Mouse (Mus musculus) heart, embryonic 10.5 days (tissue): ENCODE measurements around the gene Fbxo48. TPM values are rescaled to one million over a fixed set of nuclear protein-coding genes. Genes with fewer than 3 reads are reported as not detected.

Source experiments
- DNase-seq: peaks from one replicate; pipeline ENCODE4 v3.0.0-alpha.2; 2017; ENCODE audit warnings: low spot score
- H3K27ac ChIP-seq: fragments of 300-500 bp; sonication (generic); 2 replicates; pipeline ENCODE4 v1.5.1; 2016; ENCODE audit warnings: mild to moderate bottlenecking
- H3K27me3 ChIP-seq: fragments of 300-500 bp; sonication (generic); 2 replicates; pipeline ENCODE4 v1.6.1; 2016; ENCODE audit warnings: mild to moderate bottlenecking; ENCODE audit not compliant: poor library complexity, insufficient read depth, severe bottlenecking
- H3K36me3 ChIP-seq: fragments of 300-500 bp; sonication (generic); 2 replicates; pipeline ENCODE4 v1.6.1; 2016; ENCODE audit warnings: mild to moderate bottlenecking, moderate library complexity
- H3K4me1 ChIP-seq: fragments of 300-500 bp; sonication (generic); 2 replicates; pipeline ENCODE4 v1.6.1; 2016; ENCODE audit warnings: mild to moderate bottlenecking
- H3K4me3 ChIP-seq: fragments of 300-500 bp; sonication (generic); 2 replicates; pipeline ENCODE4 v1.5.1; 2016; ENCODE audit warnings: mild to moderate bottlenecking, moderate library complexity
- H3K9me3 ChIP-seq: fragments of 300-500 bp; sonication (generic); 2 replicates; pipeline ENCODE4 v1.6.1; 2016; ENCODE audit warnings: mild to moderate bottlenecking, moderate library complexity
- WGBS: fragments of 180-500 bp; shearing (Covaris S2); methylation state at CpG from one replicate; pipeline ENCODE4 v1.1.7; 2016; 5-methylcytosine and 5-hydroxymethylcytosine counted together
- polyA plus RNA-seq: library from polyadenylated mRNA; unstranded; fragments of >200 nt; fragmentation: Nextera tagmentation; extraction: Ambion mirVana; gene quantifications from 2 replicates; pipeline ENCODE4 v1.2.1, GENCODE M21; 2016

The Fbxo48 gene
- polyA plus RNA-seq, 1 experiment from 2014 or later = 1.7 TPM

DNA sequence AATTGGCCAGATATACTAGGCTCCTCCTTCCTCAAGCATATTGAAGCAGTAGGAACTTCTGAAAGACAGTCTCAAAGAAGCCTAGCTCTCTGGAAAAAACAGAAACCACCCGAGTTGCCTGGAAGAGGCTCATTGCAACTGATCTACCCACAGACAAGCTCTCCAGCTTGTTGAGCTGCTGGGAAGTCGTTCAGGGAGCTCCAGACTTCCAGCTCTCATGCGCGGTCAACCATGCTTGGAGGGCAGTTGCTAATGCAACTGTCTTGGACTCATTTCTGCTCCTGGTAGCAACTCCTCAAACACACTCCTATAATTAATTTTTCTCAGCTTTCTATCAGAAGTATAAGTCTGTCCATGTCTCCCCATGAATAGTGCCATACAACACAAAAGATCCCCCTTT lies 8.2 kb upstream of the Fbxo48 start:
- Histone ChIP-seq H3K4me3 (no peak overlapping the region), H3K27me3 (no peaks in the 10 kb centered on the region), H3K9me3 (no peaks in the 10 kb centered on the region), H3K4me1 (no peaks in the 10 kb centered on the region), H3K36me3 (no peaks in the 10 kb centered on the region), H3K27ac (no peak overlapping the region)
- no peak for DNase-seq
- 81% methylated on average over 4 of the region's 4 CpGs for WGBS

DNA sequence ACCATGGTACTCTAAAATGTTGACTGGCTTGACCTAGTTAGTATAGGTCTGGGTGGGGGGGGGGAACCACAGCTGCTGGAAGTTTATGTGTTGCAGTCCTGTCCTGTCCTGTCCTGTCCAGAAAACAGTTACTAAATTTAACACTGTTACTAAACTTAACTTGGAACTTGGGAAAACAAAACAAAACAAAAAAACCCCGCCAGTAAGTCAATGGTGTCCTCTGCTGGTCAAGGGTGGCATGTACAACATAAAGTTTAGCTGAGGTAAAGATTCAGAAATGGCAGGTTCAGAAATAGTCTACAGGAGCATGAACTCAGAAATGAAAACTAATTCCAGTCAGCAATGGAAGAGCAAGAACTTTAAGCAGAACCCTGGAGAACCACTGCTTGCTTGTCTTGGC lies 2.4 kb upstream of the Fbxo48 start:
- peaks cover 14% of the 10 kb centered on the region for H3K4me1 ChIP-seq
- no peaks in the 10 kb centered on the region for H3K36me3 ChIP-seq
- H3K27me3 ChIP-seq = no peaks in the 10 kb centered on the region
- WGBS = 20% methylated on average over 1 of the region's 1 CpGs
- DNase-seq = no peak
- no peak overlapping the region for H3K27ac ChIP-seq
- no peak overlapping the region for H3K4me3 ChIP-seq
- no peaks in the 10 kb centered on the region for H3K9me3 ChIP-seq

DNA sequence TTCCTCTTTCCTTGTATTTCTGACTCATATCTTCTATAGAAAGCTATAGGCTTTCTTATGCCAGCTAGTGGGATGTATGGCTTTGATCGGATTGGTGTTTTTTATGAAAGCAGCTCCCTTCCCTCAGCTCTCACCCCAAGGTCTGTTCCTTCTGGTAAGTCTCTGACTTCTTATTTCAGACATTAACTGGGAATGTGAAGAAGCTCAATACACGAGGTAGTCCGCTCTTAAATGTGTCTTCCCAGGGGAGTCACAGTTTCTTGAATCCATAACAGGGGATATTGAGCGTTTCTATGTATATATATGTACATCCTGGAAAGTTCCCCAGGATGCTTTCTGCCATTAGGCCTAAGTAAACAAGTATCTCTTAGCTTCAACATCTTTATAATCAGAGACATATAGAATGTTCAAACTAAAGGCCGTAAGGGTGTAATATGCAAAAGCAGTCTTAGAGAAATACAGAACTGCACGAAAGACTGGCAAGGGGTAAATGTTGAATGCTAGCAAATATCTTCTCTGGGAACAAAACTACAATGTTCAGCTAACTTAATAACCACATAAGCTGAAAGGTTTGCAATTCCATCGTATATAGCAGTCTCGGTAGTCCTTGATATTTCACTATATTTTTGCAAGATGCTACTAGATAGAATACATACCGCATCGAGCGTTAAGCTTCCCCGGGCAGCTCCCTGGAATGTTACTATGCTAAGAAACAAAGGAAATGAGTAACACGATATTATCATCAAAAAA lies 774 bp upstream of the Fbxo48 start:
- no peak for DNase-seq
- Histone ChIP-seq H3K27me3 (no peaks in the 10 kb centered on the region), H3K36me3 (no peaks in the 10 kb centered on the region), H3K4me3 (peak overlapping the region; percentile 74), H3K4me1 (peaks cover 14% of the 10 kb centered on the region), H3K9me3 (no peaks in the 10 kb centered on the region), H3K27ac (peak overlapping the region; percentile 88)
- 46% methylated on average over 13 of the region's 13 CpGs for WGBS

DNA sequence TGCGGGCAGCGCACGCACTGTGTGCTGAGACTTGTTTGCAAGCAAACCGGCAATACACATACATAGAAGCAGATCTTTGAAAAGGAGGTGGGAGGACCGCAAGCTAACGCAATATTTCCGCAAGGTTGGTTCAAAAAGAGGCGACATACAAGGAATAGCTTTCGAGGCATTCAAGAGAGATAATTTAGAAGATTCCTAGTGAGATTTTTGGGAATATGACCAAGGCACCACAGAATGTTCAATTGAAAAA lies 511 bp downstream of the Fbxo48 start:
- no peak for DNase-seq
- H3K9me3 ChIP-seq = no peaks in the 10 kb centered on the region
- no peaks in the 10 kb centered on the region for H3K27me3 ChIP-seq
- 5% methylated on average over 9 of the region's 9 CpGs for WGBS
- H3K36me3 ChIP-seq = no peaks in the 10 kb centered on the region
- peak overlapping the region; percentile 88 for H3K27ac ChIP-seq
- peak overlapping the region; percentile 74 for H3K4me3 ChIP-seq
- peaks cover 14% of the 10 kb centered on the region for H3K4me1 ChIP-seq

DNA sequence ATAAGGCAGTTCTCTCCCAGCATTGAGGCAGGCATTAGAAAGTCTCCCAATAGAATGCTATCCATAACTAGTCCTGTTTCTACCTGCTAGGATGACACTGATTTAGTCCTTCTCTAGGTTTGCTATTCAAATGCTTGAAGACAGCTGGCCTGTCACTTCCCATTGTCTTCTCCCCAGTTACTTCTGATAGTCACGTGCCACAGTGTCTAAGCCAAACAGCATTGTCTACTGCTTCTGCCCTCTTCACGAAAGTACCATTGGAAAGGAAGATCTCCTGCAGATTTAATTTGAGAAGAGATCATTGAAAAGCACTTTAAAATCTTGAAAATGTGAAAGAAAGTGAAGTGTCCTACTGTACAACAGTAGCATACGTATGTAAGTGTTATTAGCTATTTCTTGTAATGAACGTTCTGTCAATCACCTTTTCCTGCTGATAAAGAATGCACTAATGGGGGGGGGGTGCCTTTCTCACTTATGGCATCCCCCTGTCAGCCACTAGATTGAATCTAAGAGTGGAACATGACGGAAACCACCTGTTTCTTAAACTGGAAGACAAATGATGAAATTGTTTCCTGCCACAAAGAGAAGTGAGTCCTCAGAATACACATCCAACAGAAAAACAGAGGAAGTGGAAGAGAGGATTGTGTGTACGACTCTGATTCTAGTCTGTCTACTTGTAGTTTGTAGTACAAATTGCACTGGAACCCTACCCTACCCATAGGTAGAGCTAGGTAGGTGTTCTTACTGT lies 5.1 kb downstream of the Fbxo48 start:
- Histone ChIP-seq H3K4me1 (peaks cover 9% of the 10 kb centered on the region), H3K4me3 (no peak overlapping the region), H3K36me3 (no peaks in the 10 kb centered on the region), H3K27me3 (no peaks in the 10 kb centered on the region), H3K27ac (no peak overlapping the region), H3K9me3 (no peaks in the 10 kb centered on the region)
- DNase-seq = no peak
- 85% methylated on average over 6 of the region's 6 CpGs for WGBS

DNA sequence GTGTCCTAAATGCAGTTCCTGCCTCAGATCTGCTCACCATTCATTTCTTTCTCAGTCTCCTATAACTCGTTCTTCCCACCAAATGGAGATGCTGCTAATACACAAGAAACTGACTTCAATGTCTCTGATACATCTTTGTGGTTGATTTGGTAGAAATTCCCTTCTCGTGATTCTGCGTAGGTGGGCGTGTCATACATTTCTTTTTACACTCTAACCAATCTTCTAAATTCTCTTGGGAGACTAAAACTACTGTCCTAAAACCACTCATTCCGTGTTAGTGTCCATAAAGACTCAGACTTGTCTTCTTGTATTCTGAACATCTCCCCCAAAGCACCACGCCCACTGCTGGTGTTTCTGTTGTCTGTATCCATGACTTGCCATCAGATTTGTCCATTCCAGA lies 5.9 kb downstream of the Fbxo48 start:
- Histone ChIP-seq H3K4me3 (no peak overlapping the region), H3K9me3 (no peaks in the 10 kb centered on the region), H3K27ac (no peak overlapping the region), H3K4me1 (peaks cover 4% of the 10 kb centered on the region; the same call in 1 of the 2 replicates), H3K36me3 (no peaks in the 10 kb centered on the region), H3K27me3 (no peaks in the 10 kb centered on the region)
- DNase-seq = no peak
- 85% methylated on average over 6 of the region's 6 CpGs for WGBS

DNA sequence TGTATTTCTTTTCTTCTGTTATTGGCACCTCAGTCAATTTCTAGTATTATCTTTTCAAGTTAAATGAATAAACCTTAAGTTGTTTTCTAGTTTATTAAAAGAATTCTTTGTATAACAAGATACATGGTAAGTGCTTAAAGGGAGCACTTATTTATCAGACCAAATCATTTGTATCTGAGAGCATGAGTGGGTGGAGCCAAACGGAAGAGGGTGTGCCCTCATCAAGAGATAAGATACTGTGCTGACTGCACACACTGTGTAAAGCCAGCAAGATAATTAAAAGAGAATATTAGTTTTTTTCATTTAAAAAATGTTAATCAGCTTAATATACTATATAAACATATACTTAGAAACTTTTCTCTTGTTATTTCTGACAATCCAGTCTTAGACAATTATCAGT lies 7.3 kb downstream of the Fbxo48 start:
- Histone ChIP-seq H3K9me3 (no peaks in the 10 kb centered on the region), H3K4me1 (no peaks in the 10 kb centered on the region), H3K27me3 (no peaks in the 10 kb centered on the region), H3K4me3 (no peak overlapping the region), H3K27ac (no peak overlapping the region), H3K36me3 (no peaks in the 10 kb centered on the region)
- DNase-seq = no peak
- WGBS = 65% methylated on average over 1 of the region's 1 CpGs

DNA sequence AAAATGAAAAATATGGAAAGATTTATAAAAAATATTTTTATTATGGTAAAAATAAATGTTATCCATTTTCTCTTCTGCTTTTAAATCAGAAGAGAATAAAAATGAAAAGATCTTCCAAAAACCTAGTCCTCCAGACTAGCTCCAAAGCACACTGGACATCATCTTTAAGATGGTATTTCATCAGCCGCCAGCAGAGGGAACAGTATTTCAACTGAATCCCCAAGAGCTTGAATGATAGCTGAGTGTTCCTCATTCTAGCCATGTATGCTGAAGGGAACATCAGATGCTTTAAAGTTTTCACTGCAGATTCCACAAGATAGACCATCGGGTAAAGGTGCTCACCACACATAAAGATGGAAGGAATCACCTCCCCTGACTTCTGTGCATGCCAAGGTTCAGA lies 16.6 kb downstream of the Fbxo48 start:
- H3K36me3 ChIP-seq = no peaks in the 10 kb centered on the region
- H3K9me3 ChIP-seq = no peaks in the 10 kb centered on the region
- WGBS = 32% methylated on average over 2 of the region's 2 CpGs
- no peaks in the 10 kb centered on the region for H3K27me3 ChIP-seq
- H3K4me3 ChIP-seq = no peak overlapping the region
- no peaks in the 10 kb centered on the region for H3K4me1 ChIP-seq
- no peak overlapping the region for H3K27ac ChIP-seq
- no peak for DNase-seq

DNA sequence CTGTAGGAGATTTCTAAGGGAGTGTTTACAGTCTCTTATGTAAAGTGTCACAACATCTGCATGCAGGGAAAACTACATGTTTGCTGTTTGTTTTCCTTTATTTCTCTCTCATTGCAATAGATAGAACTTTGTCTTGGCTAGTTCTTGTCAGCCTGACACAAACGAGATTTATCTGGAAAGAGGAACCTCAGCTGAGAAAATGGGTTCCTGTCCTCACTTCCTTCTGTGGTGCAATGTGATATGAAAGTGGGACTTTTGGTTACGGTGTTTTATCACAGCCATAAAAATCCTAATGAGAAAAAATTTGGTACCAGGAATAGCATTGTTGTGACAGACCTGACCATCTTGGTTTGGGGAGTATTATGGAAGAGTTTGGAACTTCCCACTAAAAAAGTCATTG lies 18.5 kb downstream of the Fbxo48 start:
- H3K36me3 ChIP-seq = no peaks in the 10 kb centered on the region
- no peak overlapping the region for H3K4me3 ChIP-seq
- H3K27ac ChIP-seq = no peak overlapping the region
- no peak for DNase-seq
- no peaks in the 10 kb centered on the region for H3K4me1 ChIP-seq
- H3K27me3 ChIP-seq = no peaks in the 10 kb centered on the region
- H3K9me3 ChIP-seq = no peaks in the 10 kb centered on the region
- 47% methylated on average over 2 of the region's 2 CpGs for WGBS

DNA sequence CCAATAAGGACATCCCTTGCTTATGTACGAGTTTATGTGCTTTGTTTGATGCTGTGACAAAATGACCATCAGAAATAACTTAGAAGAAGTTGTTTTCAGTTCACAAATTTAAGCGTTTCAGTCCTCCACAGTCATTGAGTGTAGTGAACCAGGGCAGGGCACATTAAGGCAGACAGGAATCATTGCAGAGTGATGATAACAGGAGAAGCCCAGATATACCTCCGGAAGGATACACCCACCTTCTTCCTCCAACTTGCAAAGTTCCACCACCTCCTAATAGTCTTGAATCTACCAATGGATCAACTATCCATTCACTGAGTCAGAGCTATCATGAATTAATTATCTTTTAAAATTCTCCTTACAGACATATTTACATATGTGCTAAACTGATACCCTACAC lies 20.9 kb downstream of the Fbxo48 start:
- WGBS = 73% methylated on average over 3 of the region's 3 CpGs
- Histone ChIP-seq H3K36me3 (no peaks in the 10 kb centered on the region), H3K27ac (no peak overlapping the region), H3K27me3 (no peaks in the 10 kb centered on the region), H3K4me3 (no peak overlapping the region), H3K9me3 (no peaks in the 10 kb centered on the region), H3K4me1 (peaks cover 2% of the 10 kb centered on the region; the same call in 1 of the 2 replicates)
- no peak for DNase-seq

DNA sequence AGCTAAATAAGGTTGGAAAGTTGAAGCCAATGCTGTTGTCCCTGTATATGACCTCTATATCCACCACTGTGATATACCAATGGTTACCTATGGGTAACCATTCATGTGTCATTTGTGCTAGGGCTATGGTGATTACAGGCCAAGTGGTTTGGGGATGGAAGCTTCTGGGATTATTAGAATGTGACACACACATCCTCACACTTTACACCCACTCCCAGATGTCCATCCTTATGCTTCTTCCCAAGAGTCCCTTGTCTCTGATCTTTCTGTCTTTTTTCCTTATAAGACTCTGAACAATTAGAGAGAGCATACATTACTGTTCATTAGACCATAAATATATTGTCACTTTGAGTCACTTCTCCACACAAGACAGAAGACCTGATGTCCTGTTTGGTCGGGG lies 21.9 kb downstream of the Fbxo48 start:
- WGBS = 80% methylated on average over 1 of the region's 1 CpGs
- no peak overlapping the region for H3K4me3 ChIP-seq

DNA sequence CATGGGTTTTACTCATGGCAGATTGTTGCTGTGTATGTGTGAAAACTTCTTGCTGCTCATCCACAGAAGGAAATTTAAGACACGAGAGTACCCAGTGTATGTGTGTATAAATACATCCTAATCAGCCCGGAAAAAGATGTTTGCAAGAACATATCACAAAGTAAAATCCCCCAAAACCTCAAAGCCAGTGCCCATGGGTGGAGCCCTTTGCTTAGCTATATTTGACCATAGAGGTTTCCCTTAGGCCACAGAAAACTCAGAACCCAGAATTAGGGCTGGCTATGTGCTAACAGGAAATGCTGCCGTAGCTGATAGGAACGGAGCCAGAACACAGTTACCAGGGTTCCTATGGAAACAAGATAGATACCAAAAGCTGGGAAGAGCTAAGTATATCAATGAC lies 25.8 kb downstream of the Fbxo48 start:
- peaks cover 2% of the 10 kb centered on the region; the same call in 1 of the 2 replicates for H3K4me1 ChIP-seq
- no peak overlapping the region for H3K4me3 ChIP-seq
- no peaks in the 10 kb centered on the region for H3K9me3 ChIP-seq
- no peaks in the 10 kb centered on the region for H3K27me3 ChIP-seq
- no peaks in the 10 kb centered on the region for H3K36me3 ChIP-seq
- no peak for DNase-seq
- WGBS = 49% methylated on average over 4 of the region's 4 CpGs
- H3K27ac ChIP-seq = no peak overlapping the region

More for the DNA sequence above, 21.9 kb downstream of the Fbxo48 start:
- H3K27me3 ChIP-seq = no peaks in the 10 kb centered on the region
- H3K36me3 ChIP-seq = no peaks in the 10 kb centered on the region
- DNase-seq = no peak
- H3K4me1 ChIP-seq = peaks cover 2% of the 10 kb centered on the region; the same call in 1 of the 2 replicates
- H3K9me3 ChIP-seq = no peaks in the 10 kb centered on the region
- H3K27ac ChIP-seq = no peak overlapping the region

DNA sequence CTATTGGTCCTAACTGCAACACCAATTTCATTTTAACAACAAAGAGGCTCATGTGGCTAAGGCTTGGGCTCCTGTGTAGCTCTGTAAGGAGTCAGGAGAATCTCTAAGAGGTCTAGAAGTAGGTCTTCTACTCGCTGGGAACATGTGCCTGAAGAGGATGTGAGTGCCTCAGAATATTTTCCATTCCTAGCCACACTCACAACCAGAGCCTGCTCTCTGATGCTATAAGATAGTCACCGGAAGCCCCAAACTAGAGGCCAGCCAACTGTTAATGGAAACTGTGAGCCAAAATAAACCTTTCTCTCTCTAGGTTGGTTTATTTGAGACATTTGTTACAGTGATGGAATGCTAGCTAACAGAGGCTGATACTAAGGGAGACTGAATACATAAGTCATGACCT lies 26.4 kb downstream of the Fbxo48 start:
- no peak overlapping the region for H3K27ac ChIP-seq
- WGBS = 49% methylated on average over 2 of the region's 2 CpGs
- H3K27me3 ChIP-seq = no peaks in the 10 kb centered on the region
- H3K4me1 ChIP-seq = peaks cover 2% of the 10 kb centered on the region; the same call in 1 of the 2 replicates
- no peaks in the 10 kb centered on the region for H3K36me3 ChIP-seq
- no peak overlapping the region for H3K4me3 ChIP-seq
- DNase-seq = no peak
- H3K9me3 ChIP-seq = no peaks in the 10 kb centered on the region
